Mouse (Mus musculus) frontal cortex, adult (tissue): ENCODE results near the gene Ldb3.

ENCODE experiments used
- ATAC-seq: cut with Nextera tagmentation; 2 replicates; pipeline ENCODE4 v1.9.2; 2017; ENCODE audit warnings: mild to moderate bottlenecking, moderate library complexity, mixed read lengths; ENCODE audit not compliant: low TSS enrichment

Ldb3 gene

DNA sequence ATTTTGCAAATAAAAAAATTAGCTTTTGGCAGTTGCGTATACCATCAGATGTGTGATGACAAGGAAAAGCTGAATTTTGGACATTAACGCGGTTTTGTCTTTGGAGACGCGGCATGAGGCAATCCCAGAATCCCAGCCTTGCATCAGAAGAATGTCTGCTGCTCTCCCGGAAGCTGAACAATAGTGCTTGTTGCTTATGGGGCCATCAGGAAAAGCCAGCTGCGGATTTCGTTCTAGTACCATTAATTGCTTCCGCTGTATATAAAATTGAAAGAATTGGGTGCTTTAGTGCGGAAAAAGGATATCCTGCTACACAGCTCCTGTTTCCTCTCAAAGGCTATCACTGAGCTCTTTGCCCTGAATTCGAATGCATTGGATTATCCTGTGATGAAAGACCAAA is 76.6 kb downstream of the Ldb3 start:
- no peak for ATAC-seq

DNA sequence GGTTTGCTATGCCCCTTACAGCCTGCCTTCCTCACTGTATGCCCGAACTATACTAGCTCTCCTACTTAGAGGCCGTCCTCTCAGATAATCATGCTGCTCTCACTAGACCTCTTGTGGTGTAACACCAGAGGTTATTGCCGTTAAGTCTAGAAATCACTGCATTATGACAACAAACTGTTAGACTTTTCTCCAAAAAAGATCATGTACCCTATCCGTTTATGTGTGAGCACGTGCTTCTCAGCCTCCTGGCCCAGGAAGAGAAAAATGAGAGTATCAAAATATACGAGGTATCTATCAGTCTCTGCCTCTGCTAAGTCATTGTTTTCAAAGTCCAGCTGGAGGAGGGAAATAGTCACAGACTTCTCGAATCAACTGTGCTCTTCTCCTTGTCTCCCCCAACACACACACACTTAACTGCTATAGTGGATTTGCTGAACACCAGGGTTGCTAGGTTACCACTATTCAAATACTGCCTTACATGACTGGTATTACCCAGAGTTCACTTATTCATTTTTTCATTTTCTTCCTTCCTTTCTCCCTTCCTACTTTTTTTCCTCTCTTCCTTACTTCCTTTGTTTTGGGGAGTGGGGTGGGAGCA is 79.5 kb downstream of the Ldb3 start:
- no peak for ATAC-seq

- ATAC-seq: no peak
These were observed 80.2 kb downstream of the Ldb3 start for GRCm38 (mm10) chr14:34508187-34508840.

- no peak for ATAC-seq
These were observed 83.2 kb downstream of the Ldb3 start for GRCm38 (mm10) chr14:34505309-34505708.

- no peak for ATAC-seq
These were observed 84.1 kb downstream of the Ldb3 start for GRCm38 (mm10) chr14:34504377-34504776.

DNA sequence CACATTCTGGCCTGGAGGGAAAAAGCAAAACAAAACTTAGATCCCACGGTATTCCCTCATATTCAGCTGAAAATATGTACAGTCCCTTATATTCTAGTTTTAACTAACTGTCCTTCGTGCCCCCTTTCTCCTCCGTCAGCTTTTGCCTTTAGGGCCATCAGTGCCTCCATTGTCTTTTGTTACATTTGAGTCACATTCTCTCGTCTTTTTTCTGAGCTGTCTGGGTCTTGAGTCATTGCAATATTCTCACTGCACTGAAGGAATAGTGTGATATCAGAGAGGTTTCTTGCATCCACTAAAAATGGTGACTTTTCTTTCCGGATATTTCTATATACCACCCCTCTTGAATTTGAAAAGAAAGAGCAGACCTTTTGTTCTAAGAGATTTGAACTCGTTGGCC is 84.7 kb downstream of the Ldb3 start:
- ATAC-seq: no peak

DNA sequence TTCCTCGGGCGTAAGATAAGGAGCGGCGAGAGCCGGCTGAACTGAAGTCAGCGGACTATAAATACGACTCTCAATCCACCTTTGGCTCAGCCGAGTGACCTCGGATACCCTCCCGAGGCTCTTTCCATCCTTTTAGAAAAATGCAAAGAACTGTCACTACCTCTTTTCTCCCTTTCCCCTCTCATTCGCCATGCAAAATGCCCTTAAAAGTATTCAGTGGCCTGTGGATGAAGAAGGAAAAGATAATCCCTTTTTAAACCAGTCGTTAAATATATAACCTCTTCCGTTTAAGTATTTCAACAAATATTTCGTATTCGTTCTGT is 85.2 kb downstream of the Ldb3 start, which contains the start of gene Bmpr1a:
Gene Bmpr1a, minus strand, starts transcription at position 17 of the 323 bp plus-strand sequence.
- ATAC-seq: no peak; the same call in 1 of the 2 replicates

GRCm38 (mm10) chr14:34502475-34503324 is 85.8 kb downstream of the Ldb3 start:
- peak; percentile 83 for ATAC-seq

DNA sequence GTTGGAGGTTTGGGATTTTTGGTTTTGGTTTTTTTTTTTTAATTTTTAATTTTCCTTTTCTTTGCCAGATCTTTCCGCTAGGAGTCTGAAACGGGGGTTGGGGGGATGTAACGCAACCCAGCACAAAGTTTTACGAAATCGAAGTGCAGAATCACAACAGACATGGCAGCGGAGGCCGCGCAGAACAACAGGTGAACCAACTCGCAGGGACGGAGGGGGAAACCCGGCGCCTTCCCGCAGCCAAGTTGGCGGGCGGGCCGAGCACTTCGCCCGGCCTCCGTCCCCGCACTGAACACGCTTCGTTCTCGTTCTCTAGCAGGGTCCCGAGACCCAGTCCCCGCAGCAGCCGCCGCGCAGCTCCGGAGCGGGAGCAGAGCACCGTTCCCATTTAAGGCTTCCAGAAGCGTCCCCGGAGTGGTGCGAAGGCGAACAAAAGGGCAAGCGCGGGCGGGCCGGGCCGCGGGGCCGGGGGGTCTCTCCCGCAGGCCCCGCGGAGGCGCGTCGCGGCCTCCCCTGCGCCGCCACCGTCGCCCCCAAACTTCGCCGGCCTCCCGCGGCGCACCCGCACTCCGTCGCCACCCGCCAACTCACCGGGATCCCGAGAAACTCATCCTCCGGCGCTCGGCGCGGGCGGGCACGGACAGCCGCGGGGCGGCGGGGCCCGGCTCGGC is 86.5 kb downstream of the Ldb3 start:
- peak; percentile 25 for ATAC-seq

- ATAC-seq: no peak
These were observed 87.1 kb downstream of the Ldb3 start for GRCm38 (mm10) chr14:34501447-34501803.

- ATAC-seq: no peak
These were observed 88.2 kb downstream of the Ldb3 start for GRCm38 (mm10) chr14:34500309-34500708.

DNA sequence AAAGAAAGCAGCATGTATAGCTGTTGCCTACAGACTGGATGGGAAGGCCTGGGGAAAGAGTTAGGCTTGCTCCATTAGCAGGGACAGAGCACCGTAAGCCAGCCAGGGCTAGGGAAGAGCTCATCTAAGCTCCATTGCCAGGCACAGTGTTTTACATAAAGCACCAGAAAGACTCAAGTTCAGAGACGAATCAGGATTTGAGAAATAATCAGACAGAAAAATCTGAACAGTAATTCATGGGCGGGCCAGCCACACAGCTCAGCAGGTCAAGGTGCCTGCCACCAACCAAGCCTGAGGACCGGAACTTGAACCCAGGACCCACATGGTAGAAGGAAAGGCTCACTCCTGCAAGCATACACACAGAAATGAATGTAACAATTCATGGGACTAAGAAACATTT is 88.8 kb downstream of the Ldb3 start:
- no peak for ATAC-seq

DNA sequence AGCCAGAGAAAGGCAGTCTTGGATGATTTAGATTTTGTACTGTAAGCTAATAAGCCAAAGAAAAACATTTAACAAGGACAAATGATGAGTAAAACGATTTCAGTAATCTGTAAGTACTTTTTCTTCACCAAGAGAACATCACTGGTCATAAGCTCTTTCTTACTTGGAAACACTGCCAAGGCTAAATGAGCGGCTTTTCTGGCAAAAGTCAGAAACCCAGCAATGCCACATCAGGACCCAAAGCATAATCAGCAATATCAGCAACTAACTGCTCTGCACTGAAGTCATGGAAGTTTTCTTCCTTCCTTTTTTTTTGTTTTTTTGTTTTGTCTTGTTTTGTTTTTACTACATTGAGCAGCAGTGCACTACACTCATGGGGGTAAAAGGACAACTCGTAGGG is 91.1 kb downstream of the Ldb3 start:
- ATAC-seq: no peak

- no peak for ATAC-seq
These were observed 94.8 kb downstream of the Ldb3 start for GRCm38 (mm10) chr14:34493682-34494081.

DNA sequence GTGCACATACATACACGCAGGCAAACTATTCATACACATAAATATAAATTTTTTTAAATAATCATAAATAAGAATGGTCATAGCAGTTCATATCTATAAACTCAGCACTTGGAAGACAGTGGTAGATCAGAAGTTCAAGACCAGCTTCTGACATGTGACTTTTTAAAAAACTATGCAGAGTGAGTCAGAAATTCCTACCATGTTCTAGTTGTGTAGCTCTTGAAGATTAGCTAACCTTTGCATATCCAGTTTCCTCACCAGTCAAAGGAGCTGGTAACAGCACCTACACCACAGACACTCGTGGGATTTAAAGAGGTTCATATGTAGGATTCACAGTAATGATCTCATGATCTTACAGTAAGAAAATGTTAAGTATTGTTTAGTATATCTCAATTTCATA is 95.8 kb downstream of the Ldb3 start:
- ATAC-seq: no peak

- no peak for ATAC-seq
These were observed 97.5 kb downstream of the Ldb3 start for GRCm38 (mm10) chr14:34490965-34491364.

DNA sequence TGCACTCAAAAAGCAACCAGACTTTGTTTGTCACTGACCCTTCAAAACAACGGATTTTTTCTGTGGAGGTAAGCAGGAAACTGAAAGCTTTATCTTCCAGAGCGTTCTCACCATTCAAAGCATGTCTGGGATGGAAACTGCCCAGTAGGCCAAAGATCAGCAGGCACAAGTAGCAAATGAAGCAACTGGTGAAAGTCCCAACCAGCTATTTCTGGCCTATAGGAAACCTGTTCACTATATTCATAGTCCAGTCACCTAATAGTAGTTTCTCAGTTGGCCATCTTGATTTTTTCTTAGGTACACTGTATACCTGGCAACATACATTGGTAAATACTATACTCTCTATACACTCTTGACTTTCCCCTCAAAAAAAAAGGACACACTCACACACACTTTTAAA is 98.6 kb downstream of the Ldb3 start:
- no peak for ATAC-seq

DNA sequence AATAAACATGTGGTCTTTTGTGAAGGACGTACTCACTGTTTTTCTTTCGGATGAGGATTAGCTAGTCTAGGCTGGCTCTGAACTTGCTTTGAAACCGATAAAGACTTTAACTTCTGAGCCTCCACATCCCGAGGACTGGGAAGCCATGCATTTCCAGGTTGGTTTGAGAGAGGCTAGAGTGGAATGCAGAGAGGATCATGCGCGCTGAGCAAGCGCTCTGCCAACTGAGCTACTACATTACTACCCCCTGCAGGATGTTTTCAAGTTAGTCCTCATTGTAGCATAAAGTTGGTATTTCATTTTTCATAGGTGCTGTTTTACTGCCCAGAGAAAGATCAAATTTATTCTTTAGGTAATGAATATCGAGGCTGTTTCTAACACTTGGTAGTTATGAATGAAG is 102.3 kb downstream of the Ldb3 start:
- ATAC-seq: no peak

- ATAC-seq: peak; percentile 41; the same call in 1 of the 2 replicates
These were observed 104.8 kb downstream of the Ldb3 start for GRCm38 (mm10) chr14:34483469-34484341.
